Mouse (Mus musculus): ENCODE data around the gene Spata17. TPM values are rescaled to one million over a fixed set of nuclear protein-coding genes. Genes with fewer than 3 reads are reported as not detected.
"Not testable (repeated sequence)": the region's sequence is repeated elsewhere in the genome, so short reads cannot be mapped to it uniquely, and the experiment has no call there.

Gene Spata17
- polyA plus RNA-seq, 1 experiment from 2014 or later: 1.8 TPM

GRCm38 (mm10) chr1:187155658-187156057 lies 59.6 kb downstream of the Spata17 start:
- Histone ChIP-seq H3K27me3 (ENCODE audit: low read depth, poor library complexity, severe bottlenecking) (no peaks in the 10 kb centered on the region), H3K36me3 (no peaks in the 10 kb centered on the region), H3K9me3 (replicated peaks) (no peaks in the 10 kb centered on the region), H3K4me3 (no peak overlapping the region), H3K4me1 (peaks cover 4% of the 10 kb centered on the region; the same call in 1 of the 2 replicates), H3K27ac (replicated peaks) (no peak overlapping the region)
- DNase-seq (ENCODE audit: low spot score): no peak

- no peak overlapping the region for H3K27ac ChIP-seq (replicated peaks)
- no peak overlapping the region for H3K4me3 ChIP-seq
- 65% methylated on average over 5 of the region's 5 CpGs for WGBS
- peaks cover 4% of the 10 kb centered on the region; the same call in 1 of the 2 replicates for H3K4me1 ChIP-seq
- H3K27me3 ChIP-seq (ENCODE audit: low read depth, poor library complexity, severe bottlenecking): no peaks in the 10 kb centered on the region
- no peak for DNase-seq (ENCODE audit: low spot score)
- H3K9me3 ChIP-seq (replicated peaks): no peaks in the 10 kb centered on the region
- H3K36me3 ChIP-seq: no peaks in the 10 kb centered on the region
Measured at GRCm38 (mm10) chr1:187153681-187154080, 61.6 kb downstream of the Spata17 start.

- no peak for DNase-seq (ENCODE audit: low spot score)
- 92% methylated on average over 2 of the region's 2 CpGs for WGBS
- H3K9me3 ChIP-seq (replicated peaks): no peaks in the 10 kb centered on the region
- no peaks in the 10 kb centered on the region for H3K36me3 ChIP-seq
- no peak overlapping the region for H3K27ac ChIP-seq (replicated peaks)
- peaks cover 4% of the 10 kb centered on the region; the same call in 1 of the 2 replicates for H3K4me1 ChIP-seq
- no peak overlapping the region for H3K4me3 ChIP-seq
- no peaks in the 10 kb centered on the region for H3K27me3 ChIP-seq (ENCODE audit: low read depth, poor library complexity, severe bottlenecking)
Measured at GRCm38 (mm10) chr1:187152571-187152970, 62.7 kb downstream of the Spata17 start.

GRCm38 (mm10) chr1:187142984-187143383 lies 72.3 kb downstream of the Spata17 start:
- Histone ChIP-seq H3K4me1 (peaks cover 7% of the 10 kb centered on the region; the same call in 1 of the 2 replicates), H3K27me3 (ENCODE audit: low read depth, poor library complexity, severe bottlenecking) (no peaks in the 10 kb centered on the region), H3K4me3 (no peak overlapping the region), H3K36me3 (no peaks in the 10 kb centered on the region), H3K9me3 (replicated peaks) (no peaks in the 10 kb centered on the region), H3K27ac (replicated peaks) (0 out of 2 replicates have a peak overlapping the region, but pooled peaks have one; percentile 9)
- DNase-seq (ENCODE audit: low spot score): no peak
- 82% methylated on average over 8 of the region's 8 CpGs for WGBS

GRCm38 (mm10) chr1:187137426-187137825 lies 77.8 kb downstream of the Spata17 start:
- no peaks in the 10 kb centered on the region for H3K36me3 ChIP-seq
- H3K4me3 ChIP-seq: no peak overlapping the region
- no peaks in the 10 kb centered on the region for H3K9me3 ChIP-seq (replicated peaks)
- no peak overlapping the region for H3K27ac ChIP-seq (replicated peaks)
- H3K27me3 ChIP-seq (ENCODE audit: low read depth, poor library complexity, severe bottlenecking): no peaks in the 10 kb centered on the region
- DNase-seq (ENCODE audit: low spot score): peak; percentile 52
- 46% methylated on average over 6 of the region's 6 CpGs for WGBS
- peaks cover 10% of the 10 kb centered on the region for H3K4me1 ChIP-seq

- no peak for DNase-seq (ENCODE audit: low spot score)
- H3K27me3 ChIP-seq (ENCODE audit: low read depth, poor library complexity, severe bottlenecking): no peaks in the 10 kb centered on the region
- 88% methylated on average over 6 of the region's 6 CpGs for WGBS
- no peaks in the 10 kb centered on the region for H3K36me3 ChIP-seq
- H3K9me3 ChIP-seq (replicated peaks): no peaks in the 10 kb centered on the region
- H3K4me3 ChIP-seq: no peak overlapping the region
- peaks cover 10% of the 10 kb centered on the region for H3K4me1 ChIP-seq
- H3K27ac ChIP-seq (replicated peaks): no peak overlapping the region
Measured at GRCm38 (mm10) chr1:187135887-187136286, 79.4 kb downstream of the Spata17 start.

GRCm38 (mm10) chr1:187133841-187134240 lies 81.4 kb downstream of the Spata17 start:
- 59% methylated on average over 6 of the region's 6 CpGs for WGBS
- H3K27ac ChIP-seq (replicated peaks): no peak overlapping the region
- H3K36me3 ChIP-seq: no peaks in the 10 kb centered on the region
- no peaks in the 10 kb centered on the region for H3K27me3 ChIP-seq (ENCODE audit: low read depth, poor library complexity, severe bottlenecking)
- H3K4me3 ChIP-seq: no peak overlapping the region
- no peaks in the 10 kb centered on the region for H3K9me3 ChIP-seq (replicated peaks)
- peaks cover 13% of the 10 kb centered on the region for H3K4me1 ChIP-seq
- no peak for DNase-seq (ENCODE audit: low spot score)

GRCm38 (mm10) chr1:187132348-187132747 lies 82.9 kb downstream of the Spata17 start:
- Histone ChIP-seq H3K27me3 (ENCODE audit: low read depth, poor library complexity, severe bottlenecking) (no peaks in the 10 kb centered on the region), H3K36me3 (no peaks in the 10 kb centered on the region), H3K4me1 (peaks cover 13% of the 10 kb centered on the region), H3K4me3 (no peak overlapping the region), H3K27ac (replicated peaks) (no peak overlapping the region), H3K9me3 (replicated peaks) (no peaks in the 10 kb centered on the region)
- no peak for DNase-seq (ENCODE audit: low spot score)
- 91% methylated on average over 4 of the region's 4 CpGs for WGBS

- H3K4me3 ChIP-seq; H3K4me1 ChIP-seq; DNase-seq (ENCODE audit: low spot score); H3K27me3 ChIP-seq (ENCODE audit: low read depth, poor library complexity, severe bottlenecking); H3K27ac ChIP-seq (replicated peaks); H3K9me3 ChIP-seq (replicated peaks); H3K36me3 ChIP-seq: not testable (repeated sequence)
- WGBS: 85% methylated on average over 2 of the region's 2 CpGs
Measured at GRCm38 (mm10) chr1:187127548-187127947, 87.7 kb downstream of the Spata17 start.

GRCm38 (mm10) chr1:187125733-187126132 lies 89.5 kb downstream of the Spata17 start:
- 85% methylated on average over 11 of the region's 11 CpGs for WGBS
- Histone ChIP-seq H3K9me3 (replicated peaks) (no peaks in the 10 kb centered on the region), H3K36me3 (no peaks in the 10 kb centered on the region), H3K4me3 (no peak overlapping the region), H3K4me1 (0 out of 2 replicates have a peak, but pooled peaks cover 1% of the 10 kb centered on the region), H3K27ac (replicated peaks) (no peak overlapping the region), H3K27me3 (ENCODE audit: low read depth, poor library complexity, severe bottlenecking) (no peaks in the 10 kb centered on the region)
- DNase-seq (ENCODE audit: low spot score): no peak

GRCm38 (mm10) chr1:187124967-187125366 lies 90.3 kb downstream of the Spata17 start:
- H3K27ac ChIP-seq (replicated peaks): no peak overlapping the region
- H3K27me3 ChIP-seq (ENCODE audit: low read depth, poor library complexity, severe bottlenecking): no peaks in the 10 kb centered on the region
- no peak overlapping the region for H3K4me3 ChIP-seq
- no peaks in the 10 kb centered on the region for H3K36me3 ChIP-seq
- 85% methylated on average over 3 of the region's 3 CpGs for WGBS
- H3K4me1 ChIP-seq: no peaks in the 10 kb centered on the region
- H3K9me3 ChIP-seq (replicated peaks): no peaks in the 10 kb centered on the region
- DNase-seq (ENCODE audit: low spot score): no peak

- no peak overlapping the region for H3K27ac ChIP-seq (replicated peaks)
- H3K36me3 ChIP-seq: no peaks in the 10 kb centered on the region
- H3K4me1 ChIP-seq: no peaks in the 10 kb centered on the region
- no peak overlapping the region for H3K4me3 ChIP-seq
- no peaks in the 10 kb centered on the region for H3K9me3 ChIP-seq (replicated peaks)
- 93% methylated on average over 6 of the region's 6 CpGs for WGBS
- DNase-seq (ENCODE audit: low spot score): no peak
- H3K27me3 ChIP-seq (ENCODE audit: low read depth, poor library complexity, severe bottlenecking): no peaks in the 10 kb centered on the region
Measured at GRCm38 (mm10) chr1:187119300-187119699, 96.0 kb downstream of the Spata17 start.

- Histone ChIP-seq H3K27ac (replicated peaks) (no peak overlapping the region), H3K36me3 (no peaks in the 10 kb centered on the region), H3K27me3 (ENCODE audit: low read depth, poor library complexity, severe bottlenecking) (no peaks in the 10 kb centered on the region), H3K4me3 (no peak overlapping the region), H3K4me1 (no peaks in the 10 kb centered on the region), H3K9me3 (replicated peaks) (no peaks in the 10 kb centered on the region)
- 89% methylated on average over 6 of the region's 6 CpGs for WGBS
- DNase-seq (ENCODE audit: low spot score): no peak
Measured at GRCm38 (mm10) chr1:187118108-187118507, 97.2 kb downstream of the Spata17 start.

GRCm38 (mm10) chr1:187113716-187114115 lies 101.5 kb downstream of the Spata17 start:
- no peak overlapping the region for H3K4me3 ChIP-seq
- no peaks in the 10 kb centered on the region for H3K4me1 ChIP-seq
- no peak for DNase-seq (ENCODE audit: low spot score)
- WGBS: 91% methylated on average over 9 of the region's 9 CpGs
- H3K27me3 ChIP-seq (ENCODE audit: low read depth, poor library complexity, severe bottlenecking): no peaks in the 10 kb centered on the region
- no peak overlapping the region for H3K27ac ChIP-seq (replicated peaks)
- H3K36me3 ChIP-seq: no peaks in the 10 kb centered on the region
- no peaks in the 10 kb centered on the region for H3K9me3 ChIP-seq (replicated peaks)

Data from midbrain, embryonic 10.5 days (tissue).